Mouse (Mus musculus) MEL (cell line): Measurements from ENCODE around the gene Gls.

Experiments used
- CTCF ChIP-seq, 3 experiments: IDR thresholded peaks in 2 of 3; conservative IDR thresholded peaks in 1 of 3; 2 replicates each; pipeline ENCODE4 v1.5.1; 2011 to 2012; ENCODE audit warnings: low read length in 3 of 3, low read depth in 2 of 3, mild to moderate bottlenecking in 2 of 3, improper control_type of control experiment in 1 of 3, inconsistent platforms in 1 of 3, mixed read lengths in 1 of 3, moderate library complexity in 1 of 3; ENCODE audit not compliant: control insufficient read depth in 1 of 3, insufficient read depth in 1 of 3, poor library complexity in 1 of 3, severe bottlenecking in 1 of 3
- MAFK ChIP-seq: IDR thresholded peaks from 2 replicates; pipeline ENCODE4 v1.6.1; 2011; ENCODE audit warnings: low read depth, mild to moderate bottlenecking, low read length, improper control_type of control experiment, borderline replicate concordance
- ZNF384 ChIP-seq: IDR thresholded peaks from 2 replicates; pipeline ENCODE4 v1.6.1; 2012; ENCODE audit warnings: low read depth, mild to moderate bottlenecking, inconsistent platforms, low read length, improper control_type of control experiment

DNA sequence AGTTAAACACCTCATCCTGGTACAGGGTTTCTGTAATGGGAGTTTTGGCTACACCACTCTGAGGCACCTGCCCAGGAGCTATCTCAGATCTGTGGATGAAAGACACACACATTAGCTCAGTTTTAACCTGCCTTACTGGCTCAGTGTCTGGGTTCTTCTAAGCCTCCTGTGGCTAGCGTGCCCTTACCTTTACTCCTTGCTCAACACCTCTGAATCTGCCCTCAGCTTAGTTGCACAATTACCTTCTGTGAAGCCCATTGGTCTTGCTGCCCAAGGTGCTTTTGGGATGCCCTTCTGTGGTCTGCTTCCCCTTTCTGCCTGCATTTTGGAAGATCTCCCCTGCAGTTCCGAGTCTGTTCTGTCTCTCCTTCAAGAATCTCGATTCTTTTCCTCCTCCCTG lies 108.2 kb downstream of the Gls start:
- TF ChIP-seq CTCF (IDR thresholded peaks at IDR 0.05 in 2 of 3, conservative IDR thresholded peaks at IDR 0.05 in 1 of 3; ENCODE audit: control insufficient read depth in 1 of 3, insufficient read depth in 1 of 3, low read depth in 2 of 3, low read length in 3 of 3, poor library complexity in 1 of 3, severe bottlenecking in 1 of 3), result no peak
- TF ChIP-seq ZNF384, result no peak
- TF ChIP-seq MAFK, result no peak
